Mouse (Mus musculus) liver, adult 2 months (tissue): ENCODE data around the gene Ppara.

Source experiments
- CTCF ChIP-seq: fragments of 200-500 bp; IDR thresholded peaks from 2 replicates; pipeline ENCODE4 v1.5.1; 2011; ENCODE audit warnings: low read depth, low read length, control low read depth
- POLR2A ChIP-seq: fragments of 200-500 bp; IDR thresholded peaks from 2 replicates; pipeline ENCODE4 v1.6.1; 2011; ENCODE audit warnings: low read length, control low read depth; ENCODE audit not compliant: insufficient read depth; ENCODE audit errors: extremely low read depth

- no peak for TF ChIP-seq CTCF
- no peak for TF ChIP-seq POLR2A
Observed at GRCm38 (mm10) chr15:85821203-85822010, 86.6 kb downstream of the Ppara start, which contains the start of gene Pkdrej.
